Mouse (Mus musculus) lung, adult 18-20 months (tissue): ENCODE results near the gene Olfr551.
"Not testable (repeated sequence)": the region's sequence is repeated elsewhere in the genome, so short reads cannot be mapped to it uniquely, and the experiment has no call there.

ENCODE experiments used
- DNase-seq, 2 experiments: peaks; one replicate each; pipeline ENCODE4 v3.0.0; 2022; ENCODE audit warnings: mixed read lengths in 2 of 2

Olfr551 gene

GRCm38 (mm10) chr7:102591786-102592185 is at the start of gene Olfr551:
Gene Olfr551 (minus strand): TSS chr7:102591886.
- DNase-seq, result no peak

- DNase-seq, result no peak
These were observed 46.4 kb upstream of the Olfr551 start, which contains the start of gene Olfr554 for GRCm38 (mm10) chr7:102638132-102638531. Gene Olfr554 (plus strand): TSS chr7:102638432.

- DNase-seq, result peak in 1 of 2 experiments; percentile 52
These were observed 45.0 kb upstream of the Olfr551 start for GRCm38 (mm10) chr7:102636665-102637064.

GRCm38 (mm10) chr7:102620368-102620767 is 28.7 kb upstream of the Olfr551 start:
- not testable (repeated sequence) for DNase-seq

GRCm38 (mm10) chr7:102619608-102620007 is 27.9 kb upstream of the Olfr551 start:
- peak; percentile 32 to 48 for DNase-seq

GRCm38 (mm10) chr7:102618118-102618517 is 26.4 kb upstream of the Olfr551 start, which contains the start of gene Olfr553:
Gene Olfr553 (minus strand): TSS chr7:102618218.
- DNase-seq, result no peak

GRCm38 (mm10) chr7:102597378-102598031 is 5.8 kb upstream of the Olfr551 start, which contains the start of gene Olfr552:
Gene Olfr552 (plus strand): TSS chr7:102597770.
- DNase-seq, result no peak

GRCm38 (mm10) chr7:102575998-102576397 is 15.7 kb downstream of the Olfr551 start:
- no peak for DNase-seq

- no peak for DNase-seq
These were observed 18.4 kb downstream of the Olfr551 start for GRCm38 (mm10) chr7:102573174-102573830.

GRCm38 (mm10) chr7:102571142-102571541 is 20.5 kb downstream of the Olfr551 start, which contains the start of gene Olfr550:
Gene Olfr550 (plus strand): TSS chr7:102571442.
- no peak for DNase-seq

GRCm38 (mm10) chr7:102566219-102566618 is 25.5 kb downstream of the Olfr551 start:
- DNase-seq, result no peak

GRCm38 (mm10) chr7:102564999-102565997 is 26.4 kb downstream of the Olfr551 start, which contains the start of gene Trim21:
Gene Trim21 (minus strand): TSS chr7:102565486.
- DNase-seq, result peak; percentile 96 to 97

- DNase-seq, result no peak
These were observed 38.4 kb downstream of the Olfr551 start for GRCm38 (mm10) chr7:102553279-102553678.

GRCm38 (mm10) chr7:102549570-102549969 is 42.1 kb downstream of the Olfr551 start, which contains the start of gene Olfr549:
Gene Olfr549 (plus strand): TSS chr7:102549870.
- no peak for DNase-seq

- no peak for DNase-seq
These were observed 50.4 kb downstream of the Olfr551 start for GRCm38 (mm10) chr7:102541251-102541650.

- no peak for DNase-seq
These were observed 51.1 kb downstream of the Olfr551 start, which contains the start of gene Olfr548-ps1 for GRCm38 (mm10) chr7:102540596-102540995. Gene Olfr548-ps1 (plus strand): TSS chr7:102540896.

- DNase-seq, result no peak
These were observed 57.2 kb downstream of the Olfr551 start, which contains the start of gene Olfr547 for GRCm38 (mm10) chr7:102534449-102534848. Gene Olfr547 (plus strand): TSS chr7:102534749.
